Mouse (Mus musculus) heart, postnatal 0 days (tissue): ENCODE data around the gene Pdss2.

Source experiments
- CTCF ChIP-seq: IDR thresholded peaks from 2 replicates; pipeline ENCODE4 v1.5.1; 2016; ENCODE audit warnings: antibody characterized with exemption, control low read depth, low read depth
- EP300 ChIP-seq: IDR thresholded peaks from 2 replicates; pipeline ENCODE4 v1.6.1; 2016; ENCODE audit warnings: antibody characterized with exemption, low read depth

GRCm38 (mm10) chr10:43244262-43244806 is 23.0 kb downstream of the Pdss2 start:
- no peak for TF ChIP-seq CTCF
- TF ChIP-seq EP300 = no peak
